In genomic region chr1:166279580-166280206, GRCm38 (mm10) we compare ENCODE assay signal across 12 mouse cellular contexts. TPM values are rescaled to one million over a fixed set of nuclear protein-coding genes. Genes with fewer than 3 reads are reported as not detected.
DNase-seq lines count a peak whose midpoint lies in the region; ATAC-seq lines count a peak whose summit lies in the region.
"Had no signal": no experiment of that assay in that cellular context is flagged by ENCODE, and none has a peak within 500 bp of the region (broad histone marks: within the 10 kb centered on the region; RNA-seq: fewer than 3 reads in every experiment).

No protein-coding gene starts in this region.

- no peaks in the 10 kb centered on the region for H3K36me3 ChIP-seq in embryonic facial prominence, embryonic 14.5 days (ENCODE audit: control insufficient read depth, insufficient read depth, low read length)
- H3K36me3 ChIP-seq in hindbrain, embryonic 16.5 days (ENCODE audit: control insufficient read depth, insufficient read depth, low read length): no peaks in the 10 kb centered on the region
- no peaks in the 10 kb centered on the region for H3K36me3 ChIP-seq in neural tube, embryonic 11.5 days (ENCODE audit: control insufficient read depth, insufficient read depth, low read length)
- H3K36me3 ChIP-seq: heart, embryonic 10.5 days; liver, embryonic 15.5 days had no signal

- H3K4me1 ChIP-seq in embryonic facial prominence, embryonic 14.5 days (ENCODE audit: control insufficient read depth, insufficient read depth, low read length): peaks cover 21% of the 10 kb centered on the region
- peaks cover 50% of the 10 kb centered on the region for H3K4me1 ChIP-seq in hindbrain, embryonic 16.5 days (ENCODE audit: control insufficient read depth, insufficient read depth, low read depth, low read length)
- peaks cover 53% of the 10 kb centered on the region for H3K4me1 ChIP-seq in neural tube, embryonic 11.5 days (ENCODE audit: control insufficient read depth, insufficient read depth, low read length)
- H3K4me1 ChIP-seq: liver, embryonic 15.5 days had no signal

- no peak overlapping the region for H3K9ac ChIP-seq in embryonic facial prominence, embryonic 14.5 days (ENCODE audit: low read depth, low read length)
- no peak overlapping the region for H3K9ac ChIP-seq in hindbrain, embryonic 16.5 days (ENCODE audit: low read depth, low read length)
- peak overlapping the region; percentile 16; the same call in 1 of the 2 replicates for H3K9ac ChIP-seq in neural tube, embryonic 11.5 days (ENCODE audit: low read length)
- H3K9ac ChIP-seq: liver, embryonic 15.5 days had no signal

- no peak overlapping the region for H3K4me2 ChIP-seq in embryonic facial prominence, embryonic 14.5 days (ENCODE audit: low read depth, low read length)
- no peak overlapping the region for H3K4me2 ChIP-seq in hindbrain, embryonic 16.5 days (ENCODE audit: low read length)
- no peak overlapping the region for H3K4me2 ChIP-seq in neural tube, embryonic 11.5 days (ENCODE audit: low read depth)
- H3K4me2 ChIP-seq: liver, embryonic 15.5 days had no signal

- no peak overlapping the region for H3K4me3 ChIP-seq in embryonic facial prominence, embryonic 14.5 days (ENCODE audit: low read depth, low read length)
- no peak overlapping the region for H3K4me3 ChIP-seq in hindbrain, embryonic 16.5 days (ENCODE audit: low read length)
- no peak overlapping the region for H3K4me3 ChIP-seq in neural tube, embryonic 11.5 days (ENCODE audit: low read depth, low read length)
- H3K4me3 ChIP-seq: heart, embryonic 10.5 days; liver, embryonic 15.5 days had no signal

- no peaks in the 10 kb centered on the region for H3K27me3 ChIP-seq in embryonic facial prominence, embryonic 14.5 days (replicated peaks; ENCODE audit: control insufficient read depth, insufficient read depth, low read length)
- no peaks in the 10 kb centered on the region for H3K27me3 ChIP-seq in hindbrain, embryonic 16.5 days (replicated peaks; ENCODE audit: control insufficient read depth, insufficient read depth, low read length)
- H3K27me3 ChIP-seq in neural tube, embryonic 11.5 days (ENCODE audit: control insufficient read depth, insufficient read depth, low read length): no peaks in the 10 kb centered on the region

- peak; percentile 65 for DNase-seq in embryo, embryonic 10 days (ENCODE audit: low spot score)
- DNase-seq in embryonic facial prominence, embryonic 14.5 days (ENCODE audit: low spot score): peak; percentile 33
- peak; percentile 57 for DNase-seq in neural tube, embryonic 11.5 days (ENCODE audit: low spot score)
- no peak for DNase-seq in adrenal gland, postnatal 4 days (ENCODE audit: low spot score in 2 of 2)
- no peak for DNase-seq in urinary bladder, postnatal 10 days (ENCODE audit: low spot score)
- no peak for DNase-seq in frontal cortex, postnatal 14 days (ENCODE audit: low spot score in 2 of 2)
- DNase-seq: right cerebral cortex, postnatal 25 days had no signal

- no peak overlapping the region for H3K27ac ChIP-seq in embryonic facial prominence, embryonic 14.5 days (replicated peaks; ENCODE audit: low read depth, low read length)
- H3K27ac ChIP-seq in hindbrain, embryonic 16.5 days (ENCODE audit: low read depth, low read length): peak overlapping the region; percentile 44
- peak overlapping the region; percentile 83 for H3K27ac ChIP-seq in neural tube, embryonic 11.5 days (ENCODE audit: low read depth, low read length)
- H3K27ac ChIP-seq: heart, embryonic 10.5 days; liver, embryonic 15.5 days had no signal

- WGBS in embryonic facial prominence, embryonic 14.5 days: 39% methylated on average over 9 of the region's 9 CpGs
- WGBS in hindbrain, embryonic 16.5 days: 20% methylated on average over 9 of the region's 9 CpGs
- WGBS in neural tube, embryonic 11.5 days: 29% methylated on average over 9 of the region's 9 CpGs

- ATAC-seq in embryonic facial prominence, embryonic 14.5 days (ENCODE audit: low read depth): peak; percentile 39; the same call in 1 of the 2 replicates
- ATAC-seq in hindbrain, embryonic 16.5 days: no peak
- peak; percentile 6; the same call in 1 of the 2 replicates for ATAC-seq in neural tube, embryonic 11.5 days (ENCODE audit: insufficient read depth, low FRiP score, low TSS enrichment)
- ATAC-seq: activated CD4-positive, CD25-positive, alpha-beta regulatory T cell, adult 4 months; intestine, postnatal 0 days had no signal

- no peaks in the 10 kb centered on the region for H3K9me3 ChIP-seq in embryonic facial prominence, embryonic 14.5 days (ENCODE audit: control insufficient read depth, low read length)
- no peaks in the 10 kb centered on the region for H3K9me3 ChIP-seq in hindbrain, embryonic 16.5 days (ENCODE audit: control insufficient read depth, low read length)
- H3K9me3 ChIP-seq in neural tube, embryonic 11.5 days (ENCODE audit: control insufficient read depth, low read length): no peaks in the 10 kb centered on the region
- H3K9me3 ChIP-seq: heart, embryonic 10.5 days; liver, embryonic 15.5 days had no signal

RNA-seq across cellular contexts. Expression of gene Ildr2, which starts 25.8 kb away (rescaled TPM):
- 1.4 and 1.8 TPM in 2 replicates for polyA plus RNA-seq in embryonic facial prominence, embryonic 14.5 days (2014; fragmentation: Nextera tagmentation; extraction: Ambion mirVana)
- polyA plus RNA-seq in hindbrain, embryonic 16.5 days (2015; fragmentation: Nextera tagmentation; extraction: Ambion mirVana): 3.3 TPM in 2 replicates
- polyA plus RNA-seq in neural tube, embryonic 11.5 days (2014; fragmentation: Nextera tagmentation; extraction: Ambion mirVana): 4.6 and 5.1 TPM in 2 replicates
- 1 to 10 TPM; 3.9 to 7.8 TPM for total RNA-seq in adrenal gland, postnatal 4 days (2021)
- polyA plus RNA-seq: activated CD4-positive, CD25-positive, alpha-beta regulatory T cell, adult 4 months had no signal

RNA-seq across cellular contexts. Expression of gene Mael, which starts 41.1 kb away (rescaled TPM):
- polyA plus RNA-seq in embryonic facial prominence, embryonic 14.5 days (2014; fragmentation: Nextera tagmentation; extraction: Ambion mirVana): 0.11 and 0.26 TPM in 2 replicates
- polyA plus RNA-seq in hindbrain, embryonic 16.5 days (2015; fragmentation: Nextera tagmentation; extraction: Ambion mirVana): 0.17 and 0.29 TPM in 2 replicates
- polyA plus RNA-seq in neural tube, embryonic 11.5 days (2014; fragmentation: Nextera tagmentation; extraction: Ambion mirVana): not detected in 2 replicates
- not detected for total RNA-seq in adrenal gland, postnatal 4 days (2021)
- polyA plus RNA-seq: activated CD4-positive, CD25-positive, alpha-beta regulatory T cell, adult 4 months; intestine, postnatal 0 days had no signal

Comparison
In these comparisons a context has a peak if more than half of its experiments do, and no peak if none do; other contexts are left out.
1. DNase-seq: peak in embryo, embryonic 10 days (single experiment), embryonic facial prominence, embryonic 14.5 days (single experiment) and neural tube, embryonic 11.5 days (single experiment); none in adrenal gland, postnatal 4 days (0 of 2), urinary bladder, postnatal 10 days (single experiment) and frontal cortex, postnatal 14 days (0 of 2).